Mouse (Mus musculus): ENCODE data around the gene Slc38a10. TPM values are rescaled to one million over a fixed set of nuclear protein-coding genes. Genes with fewer than 3 reads are reported as not detected.

The Slc38a10 gene
- polyA plus RNA-seq, 1 experiment from 2014 or later = 42.3 TPM

DNA sequence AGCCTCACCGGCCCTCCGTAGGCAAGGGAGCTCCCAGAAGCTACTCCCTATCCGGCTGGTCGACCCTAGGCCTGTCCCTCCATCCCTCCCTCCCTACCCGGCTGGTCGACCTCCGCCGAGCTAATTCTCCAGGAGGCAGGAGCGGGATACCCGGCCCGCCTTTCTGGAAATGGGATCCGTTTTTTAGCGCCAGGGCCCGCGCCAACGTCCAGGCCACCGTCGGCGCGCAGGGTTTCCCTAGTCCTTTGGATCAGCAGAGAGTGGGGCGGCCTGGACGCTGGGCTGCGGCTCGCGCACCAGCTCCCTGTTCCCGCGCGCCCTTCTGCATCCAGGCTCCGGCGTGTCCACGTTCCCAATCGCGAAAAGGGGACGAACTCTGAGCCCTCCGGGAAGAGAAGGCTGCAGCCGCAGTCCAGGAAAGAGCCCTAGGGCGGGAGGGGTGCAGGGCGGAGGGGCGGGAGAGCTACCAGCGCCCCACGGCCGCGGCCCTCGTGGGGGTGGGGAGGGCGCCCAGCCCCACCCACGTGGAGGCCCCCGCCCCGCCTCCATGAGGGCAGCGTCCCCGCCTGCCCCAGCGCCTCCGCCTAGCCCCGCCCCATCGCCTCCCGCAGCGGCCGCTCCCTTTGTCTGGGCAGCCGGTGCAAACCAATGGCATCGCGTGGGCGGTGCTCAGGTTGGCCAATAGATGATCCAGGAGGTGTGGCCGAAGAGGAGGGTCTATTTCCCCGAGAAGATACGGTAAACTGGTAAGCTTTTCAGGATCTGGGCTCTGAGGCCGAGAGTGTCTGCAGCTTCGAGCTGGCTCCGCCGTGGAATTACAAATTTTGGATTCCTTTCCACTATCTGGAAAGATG lies 38.5 kb upstream of the Slc38a10 start:
- under 1% methylated on average over 64 of the region's 68 CpGs for WGBS
- H3K27ac ChIP-seq (replicated peaks) = peak overlapping the region; percentile 96
- peak overlapping the region; percentile 91 for H3K4me3 ChIP-seq (ENCODE audit: low read depth, low read length)
- H3K4me1 ChIP-seq (replicated peaks; ENCODE audit: control insufficient read depth, insufficient read depth) = peaks cover 11% of the 10 kb centered on the region
- ATAC-seq (ENCODE audit: low FRiP score, low TSS enrichment) (peak; percentile 94), DNase-seq (ENCODE audit: low spot score) (peak; percentile 100)
- H3K9ac ChIP-seq (ENCODE audit: low read length) = peak overlapping the region; percentile 91
- no peaks in the 10 kb centered on the region for H3K36me3 ChIP-seq (ENCODE audit: control insufficient read depth, insufficient read depth, low read length)
- H3K9me3 ChIP-seq (ENCODE audit: control insufficient read depth, low read length) = no peaks in the 10 kb centered on the region
- TF ChIP-seq EP300 (optimal IDR thresholded peaks at IDR 0.05) = no peak
- TF ChIP-seq CTCF (IDR thresholded peaks at IDR 0.05; ENCODE audit: low read depth) = peak; percentile 8; the same call in 1 of the 2 replicates
- peak overlapping the region; percentile 98 for H3K4me2 ChIP-seq (replicated peaks; ENCODE audit: low read depth)
- H3K27me3 ChIP-seq (ENCODE audit: control insufficient read depth, insufficient read depth, low read length) = no peaks in the 10 kb centered on the region

DNA sequence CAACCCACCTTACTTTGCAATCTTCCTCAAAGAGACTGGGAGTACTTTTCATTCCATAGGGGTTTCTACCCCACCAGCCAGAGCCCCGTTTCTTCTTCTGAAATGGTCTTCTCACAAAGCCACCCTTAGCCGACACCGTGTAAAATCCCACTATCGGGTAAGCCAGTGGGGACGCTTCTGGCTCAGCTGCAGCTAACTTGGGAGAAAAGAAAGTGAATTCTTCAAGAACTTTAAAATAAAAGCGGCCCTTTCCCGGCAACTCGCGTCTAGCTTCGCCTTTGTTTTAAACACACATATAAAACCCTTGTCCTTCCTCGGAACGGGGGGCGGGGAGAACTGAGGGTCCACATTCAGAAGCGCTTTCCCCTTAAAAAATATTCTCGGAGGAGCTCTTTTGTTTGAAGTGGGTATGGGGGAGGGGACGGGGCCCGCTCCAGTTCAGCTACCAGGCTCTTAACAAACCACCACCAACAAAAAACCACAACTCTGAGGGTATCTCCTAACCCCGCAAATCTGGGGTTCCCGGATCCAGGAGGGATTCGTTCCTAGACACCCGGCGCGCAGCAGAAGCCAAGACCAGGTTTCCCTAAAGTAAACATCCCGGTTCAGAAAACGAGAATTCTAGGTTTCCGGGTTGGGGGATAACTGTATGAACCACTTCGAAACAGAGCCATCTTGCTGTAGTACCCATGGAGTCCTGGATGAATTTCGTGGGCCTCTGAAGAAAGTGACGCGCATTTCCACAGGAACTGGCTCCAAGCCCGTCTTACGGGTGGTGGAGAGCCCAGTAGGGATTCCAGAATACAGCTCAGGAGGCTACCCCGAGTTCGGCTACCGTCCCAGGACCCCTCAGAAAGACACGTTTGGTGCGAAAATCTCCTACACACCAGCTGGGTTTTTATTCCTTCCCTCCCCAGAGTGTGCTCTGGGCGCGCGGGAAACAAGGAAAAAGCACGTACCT lies 37.6 kb upstream of the Slc38a10 start:
- H3K27me3 ChIP-seq (ENCODE audit: control insufficient read depth, insufficient read depth, low read length) = no peaks in the 10 kb centered on the region
- peak; percentile 17 for ATAC-seq (ENCODE audit: low FRiP score, low TSS enrichment)
- DNase-seq (ENCODE audit: low spot score) = peak; percentile 61

DNA sequence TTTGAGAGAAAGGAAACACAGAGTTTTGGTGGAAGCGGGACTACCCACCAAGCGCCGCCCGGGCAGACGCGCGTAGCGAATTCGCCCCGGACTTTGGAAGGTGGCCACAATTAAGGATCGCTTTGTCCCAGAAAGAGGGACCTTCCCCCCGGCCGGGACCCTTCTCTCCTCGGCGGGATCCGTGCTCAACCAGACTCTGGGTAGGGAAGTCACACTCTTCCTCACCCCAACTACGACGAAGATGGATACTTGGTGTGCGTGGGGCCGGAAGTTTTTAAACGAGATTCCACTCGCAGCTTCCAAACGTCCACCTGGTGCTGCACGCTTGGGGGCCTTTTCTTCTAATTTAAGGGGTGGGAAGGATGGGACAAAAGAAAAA lies 36.9 kb upstream of the Slc38a10 start:
- Histone ChIP-seq H3K9ac (ENCODE audit: low read length) (peak overlapping the region; percentile 91), H3K4me1 (replicated peaks; ENCODE audit: control insufficient read depth, insufficient read depth) (peaks cover 11% of the 10 kb centered on the region), H3K36me3 (ENCODE audit: control insufficient read depth, insufficient read depth, low read length) (no peaks in the 10 kb centered on the region), H3K4me2 (replicated peaks; ENCODE audit: low read depth) (peak overlapping the region; percentile 98), H3K4me3 (ENCODE audit: low read depth, low read length) (peak overlapping the region; percentile 91), H3K27ac (replicated peaks) (peak overlapping the region; percentile 96), H3K27me3 (ENCODE audit: control insufficient read depth, insufficient read depth, low read length) (no peaks in the 10 kb centered on the region), H3K9me3 (ENCODE audit: control insufficient read depth, low read length) (no peaks in the 10 kb centered on the region)
- peak; percentile 36 for DNase-seq (ENCODE audit: low spot score)
- WGBS = 0% methylated on average over 24 of the region's 24 CpGs
- TF ChIP-seq EP300 (optimal IDR thresholded peaks at IDR 0.05) (no peak), CTCF (IDR thresholded peaks at IDR 0.05; ENCODE audit: low read depth) (no peak)
- ATAC-seq (ENCODE audit: low FRiP score, low TSS enrichment) = no peak

More for the DNA sequence above, 37.6 kb upstream of the Slc38a10 start:
- TF ChIP-seq CTCF (IDR thresholded peaks at IDR 0.05; ENCODE audit: low read depth) (no peak), EP300 (optimal IDR thresholded peaks at IDR 0.05) (no peak)
- under 1% methylated on average over 41 of the region's 41 CpGs for WGBS
- Histone ChIP-seq H3K4me3 (ENCODE audit: low read depth, low read length) (peak overlapping the region; percentile 91), H3K4me1 (replicated peaks; ENCODE audit: control insufficient read depth, insufficient read depth) (peaks cover 11% of the 10 kb centered on the region), H3K9ac (ENCODE audit: low read length) (peak overlapping the region; percentile 91), H3K27ac (replicated peaks) (peak overlapping the region; percentile 96), H3K4me2 (replicated peaks; ENCODE audit: low read depth) (peak overlapping the region; percentile 98), H3K9me3 (ENCODE audit: control insufficient read depth, low read length) (no peaks in the 10 kb centered on the region), H3K36me3 (ENCODE audit: control insufficient read depth, insufficient read depth, low read length) (no peaks in the 10 kb centered on the region)

DNA sequence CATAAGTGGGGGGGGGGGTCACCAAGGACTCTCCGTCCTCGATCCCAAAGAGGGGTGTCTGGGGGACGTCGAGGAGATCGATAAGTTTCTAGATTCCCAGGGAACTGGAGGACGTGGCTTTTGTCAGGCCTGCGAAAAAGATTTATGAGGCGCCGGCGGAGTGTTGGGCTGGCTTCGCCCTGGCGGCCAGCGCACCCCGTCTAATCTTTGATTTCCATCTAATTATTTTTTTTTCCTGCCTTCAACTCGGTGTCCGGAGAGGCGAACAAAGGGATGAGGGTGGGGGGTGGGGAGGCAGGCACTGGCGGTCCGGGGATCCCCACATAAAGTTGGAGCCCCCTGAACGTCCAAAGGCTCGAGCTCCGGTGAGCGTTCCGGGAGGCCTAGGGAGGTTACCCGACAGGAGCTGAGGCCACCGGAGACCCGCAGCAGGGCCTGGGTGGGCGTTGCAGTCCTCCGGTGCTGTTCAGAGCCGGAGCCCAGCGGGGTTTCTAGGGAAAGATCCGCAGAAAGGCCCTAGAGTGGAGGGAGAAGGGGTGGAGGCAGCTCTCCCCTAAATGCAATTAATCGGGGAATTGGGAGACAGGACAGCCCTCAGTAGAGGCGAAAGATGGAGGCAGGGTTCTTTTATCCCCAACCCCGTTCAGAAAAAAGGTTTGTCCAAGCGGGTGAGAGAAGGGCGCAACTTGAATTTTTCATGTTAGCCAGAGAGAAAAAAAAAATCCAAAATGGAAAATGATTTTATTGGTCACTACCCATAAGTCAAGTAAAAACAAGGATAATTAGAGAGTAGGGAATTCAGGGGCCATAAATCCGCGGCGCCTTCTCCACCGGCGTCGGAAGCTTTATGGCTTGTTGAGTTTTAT lies 36.3 kb upstream of the Slc38a10 start:
- peak; percentile 55 for DNase-seq (ENCODE audit: low spot score)
- no peaks in the 10 kb centered on the region for H3K27me3 ChIP-seq (ENCODE audit: control insufficient read depth, insufficient read depth, low read length)
- peaks cover 11% of the 10 kb centered on the region for H3K4me1 ChIP-seq (replicated peaks; ENCODE audit: control insufficient read depth, insufficient read depth)
- 2% methylated on average over 43 of the region's 43 CpGs for WGBS
- H3K4me3 ChIP-seq (ENCODE audit: low read depth, low read length) = peak overlapping the region; percentile 91
- peak overlapping the region; percentile 91 for H3K9ac ChIP-seq (ENCODE audit: low read length)
- H3K36me3 ChIP-seq (ENCODE audit: control insufficient read depth, insufficient read depth, low read length) = no peaks in the 10 kb centered on the region
- H3K4me2 ChIP-seq (replicated peaks; ENCODE audit: low read depth) = peak overlapping the region; percentile 98
- no peak for TF ChIP-seq CTCF (IDR thresholded peaks at IDR 0.05; ENCODE audit: low read depth)
- no peak for TF ChIP-seq EP300 (optimal IDR thresholded peaks at IDR 0.05)
- H3K27ac ChIP-seq (replicated peaks) = peak overlapping the region; percentile 96
- ATAC-seq (ENCODE audit: low FRiP score, low TSS enrichment) = no peak
- H3K9me3 ChIP-seq (ENCODE audit: control insufficient read depth, low read length) = no peaks in the 10 kb centered on the region

DNA sequence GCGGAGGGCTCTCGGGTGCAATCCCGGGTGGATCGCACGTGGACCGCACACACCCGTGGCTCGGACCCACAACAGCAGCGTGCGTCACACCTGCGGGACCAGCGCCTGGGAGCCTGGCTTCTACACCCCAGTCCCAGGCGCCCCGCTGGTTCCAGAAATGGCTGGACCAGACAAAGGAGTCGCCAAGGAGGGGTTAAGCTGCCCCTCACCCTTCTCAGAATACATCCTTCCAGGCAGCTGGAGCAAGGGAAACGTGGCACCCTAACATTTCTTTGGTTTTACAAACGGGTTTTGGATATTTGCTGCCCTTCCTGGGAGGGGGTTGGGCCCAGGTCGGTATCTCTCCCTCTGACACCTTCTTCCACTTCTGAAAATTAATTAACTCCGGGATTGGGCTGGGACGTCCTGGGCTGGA lies 35.7 kb upstream of the Slc38a10 start:
- Histone ChIP-seq H3K4me1 (replicated peaks; ENCODE audit: control insufficient read depth, insufficient read depth) (peaks cover 11% of the 10 kb centered on the region), H3K27ac (replicated peaks) (peak overlapping the region; percentile 96), H3K9me3 (ENCODE audit: control insufficient read depth, low read length) (no peaks in the 10 kb centered on the region), H3K4me3 (ENCODE audit: low read depth, low read length) (peak overlapping the region; percentile 91), H3K9ac (ENCODE audit: low read length) (peak overlapping the region; percentile 91), H3K36me3 (ENCODE audit: control insufficient read depth, insufficient read depth, low read length) (no peaks in the 10 kb centered on the region), H3K27me3 (ENCODE audit: control insufficient read depth, insufficient read depth, low read length) (no peaks in the 10 kb centered on the region), H3K4me2 (replicated peaks; ENCODE audit: low read depth) (peak overlapping the region; percentile 98)
- no peak for ATAC-seq (ENCODE audit: low FRiP score, low TSS enrichment)
- TF ChIP-seq EP300 (optimal IDR thresholded peaks at IDR 0.05) (no peak), CTCF (IDR thresholded peaks at IDR 0.05; ENCODE audit: low read depth) (no peak)
- 11% methylated on average over 20 of the region's 20 CpGs for WGBS
- peak; percentile 61 for DNase-seq (ENCODE audit: low spot score)

Data from stomach, postnatal 0 days (tissue).